Mouse (Mus musculus) liver, embryonic 14.5 days (tissue): ENCODE measurements around the gene Tvp23b.

ENCODE experiments used
- CTCF ChIP-seq: IDR thresholded peaks from 2 replicates; pipeline ENCODE4 v1.5.1; 2016; ENCODE audit warnings: antibody characterized with exemption, low read depth, control low read depth
- EP300 ChIP-seq: IDR thresholded peaks from 2 replicates; pipeline ENCODE4 v1.6.1; 2016; ENCODE audit warnings: antibody characterized with exemption, low read depth

GRCm38 (mm10) chr11:62853334-62853733, 25.9 kb upstream of the Tvp23b start:
- TF ChIP-seq CTCF (no peak), EP300 (peak; percentile 71)
